Mouse (Mus musculus) midbrain, embryonic 14.5 days (tissue): ENCODE results near the gene Wdr4. TPM values are rescaled to one million over a fixed set of nuclear protein-coding genes. Genes with fewer than 3 reads are reported as not detected.

Source experiments
- ATAC-seq: fragments of 200-750 bp; cut with Nextera tagmentation; 2 replicates; pipeline ENCODE4 v1.8.0; 2017; ENCODE audit warnings: moderate number of reproducible peaks, moderate library complexity; ENCODE audit not compliant: low FRiP score, low TSS enrichment
- DNase-seq: peaks from one replicate; pipeline ENCODE4 v3.0.0-alpha.2; 2015
- H3K27ac ChIP-seq: fragments of 300-500 bp; sonication (generic); replicated peaks from 2 replicates; pipeline ENCODE4 v1.5.1; 2014; ENCODE audit warnings: mild to moderate bottlenecking, low read depth, low read length, moderate library complexity
- H3K27me3 ChIP-seq: fragments of 300-500 bp; sonication (generic); 2 replicates; pipeline ENCODE4 v1.6.1; 2014; ENCODE audit warnings: low read length, control low read depth, mixed read lengths; ENCODE audit not compliant: control insufficient read depth, insufficient read depth
- H3K36me3 ChIP-seq: fragments of 300-500 bp; sonication (generic); 2 replicates; pipeline ENCODE4 v1.6.1; 2014; ENCODE audit warnings: low read length, control low read depth; ENCODE audit not compliant: control insufficient read depth, insufficient read depth
- H3K4me1 ChIP-seq: fragments of 300-500 bp; sonication (generic); 2 replicates; pipeline ENCODE4 v1.6.1; 2014; ENCODE audit warnings: mild to moderate bottlenecking, antibody characterized with exemption, low read length, control low read depth; ENCODE audit not compliant: control insufficient read depth, insufficient read depth
- H3K4me2 ChIP-seq: fragments of 300-500 bp; sonication (generic); 2 replicates; pipeline ENCODE4 v1.6.1; 2014; ENCODE audit warnings: mild to moderate bottlenecking, low read length, moderate library complexity
- H3K4me3 ChIP-seq: fragments of 300-500 bp; sonication (generic); replicated peaks from 2 replicates; pipeline ENCODE4 v1.5.1; 2014; ENCODE audit warnings: low read depth, low read length
- H3K9ac ChIP-seq: fragments of 300-500 bp; sonication (generic); replicated peaks from 2 replicates; pipeline ENCODE4 v1.6.1; 2014; ENCODE audit warnings: mild to moderate bottlenecking, low read length, moderate library complexity
- H3K9me3 ChIP-seq: fragments of 300-500 bp; sonication (generic); 2 replicates; pipeline ENCODE4 v1.6.1; 2016; ENCODE audit warnings: low read length, control low read depth, mixed read lengths; ENCODE audit not compliant: control insufficient read depth
- WGBS: fragments of 180-500 bp; shearing (Covaris S2); extraction: QIAGEN DNeasy Blood & Tissue Kit; methylation state at CpG from one replicate; pipeline ENCODE4 v1.1.7; 2014; 5-methylcytosine and 5-hydroxymethylcytosine counted together
- polyA plus RNA-seq: library from polyadenylated mRNA; unstranded; fragments of >200 nt; fragmentation: Nextera tagmentation; extraction: Ambion mirVana; gene quantifications from 2 replicates; pipeline ENCODE4 v1.2.1, GENCODE M21; 2014

The Wdr4 gene
- polyA plus RNA-seq, 1 experiment from 2014 or later, result 32.2 TPM

- no peak overlapping the region for H3K27ac ChIP-seq
- WGBS, result 39% methylated on average over 5 of the region's 5 CpGs
- H3K4me3 ChIP-seq, result no peak overlapping the region
- DNase-seq, result peak; percentile 73
- H3K27me3 ChIP-seq, result no peaks in the 10 kb centered on the region
- H3K4me2 ChIP-seq, result no peak overlapping the region
- no peak overlapping the region for H3K9ac ChIP-seq
- no peak for ATAC-seq
- peaks cover 87% of the 10 kb centered on the region for H3K36me3 ChIP-seq
- H3K9me3 ChIP-seq, result no peaks in the 10 kb centered on the region
- peaks cover 8% of the 10 kb centered on the region for H3K4me1 ChIP-seq
These were observed 48.9 kb downstream of the Wdr4 start for GRCm38 (mm10) chr17:31470766-31471418.

- Histone ChIP-seq H3K9ac (no peak overlapping the region), H3K9me3 (no peaks in the 10 kb centered on the region), H3K4me2 (no peak overlapping the region), H3K27me3 (no peaks in the 10 kb centered on the region), H3K27ac (no peak overlapping the region), H3K36me3 (peaks cover 78% of the 10 kb centered on the region), H3K4me1 (peaks cover 8% of the 10 kb centered on the region), H3K4me3 (no peak overlapping the region)
- DNase-seq, result no peak
- 75% methylated on average over 5 of the region's 5 CpGs for WGBS
- no peak for ATAC-seq
These were observed 51.3 kb downstream of the Wdr4 start for GRCm38 (mm10) chr17:31468496-31468895.

GRCm38 (mm10) chr17:31466854-31467253, 52.9 kb downstream of the Wdr4 start:
- Histone ChIP-seq H3K4me3 (no peak overlapping the region), H3K4me2 (no peak overlapping the region), H3K4me1 (peaks cover 8% of the 10 kb centered on the region), H3K27me3 (no peaks in the 10 kb centered on the region), H3K9me3 (no peaks in the 10 kb centered on the region), H3K36me3 (peaks cover 78% of the 10 kb centered on the region), H3K9ac (no peak overlapping the region), H3K27ac (no peak overlapping the region)
- WGBS, result 87% methylated on average over 3 of the region's 3 CpGs
- ATAC-seq (no peak), DNase-seq (no peak)

- Histone ChIP-seq H3K4me3 (no peak overlapping the region), H3K4me1 (no peaks in the 10 kb centered on the region), H3K27ac (no peak overlapping the region), H3K9me3 (no peaks in the 10 kb centered on the region), H3K4me2 (no peak overlapping the region), H3K9ac (no peak overlapping the region), H3K36me3 (peaks cover 77% of the 10 kb centered on the region), H3K27me3 (no peaks in the 10 kb centered on the region)
- DNase-seq (no peak), ATAC-seq (no peak)
- WGBS, result 88% methylated on average over 2 of the region's 2 CpGs
These were observed 57.3 kb downstream of the Wdr4 start for GRCm38 (mm10) chr17:31462506-31462905.

GRCm38 (mm10) chr17:31460416-31460815, 59.4 kb downstream of the Wdr4 start:
- ATAC-seq (no peak), DNase-seq (no peak)
- WGBS, result 66% methylated on average over 4 of the region's 4 CpGs
- Histone ChIP-seq H3K9ac (no peak overlapping the region), H3K36me3 (peaks cover 71% of the 10 kb centered on the region), H3K4me2 (no peak overlapping the region), H3K4me3 (no peak overlapping the region), H3K9me3 (no peaks in the 10 kb centered on the region), H3K27me3 (no peaks in the 10 kb centered on the region), H3K27ac (no peak overlapping the region), H3K4me1 (no peaks in the 10 kb centered on the region)

- H3K9me3 ChIP-seq, result no peaks in the 10 kb centered on the region
- H3K4me2 ChIP-seq, result no peak overlapping the region
- H3K4me3 ChIP-seq, result no peak overlapping the region
- H3K9ac ChIP-seq, result no peak overlapping the region
- DNase-seq (no peak), ATAC-seq (no peak)
- no peaks in the 10 kb centered on the region for H3K4me1 ChIP-seq
- WGBS, result 82% methylated on average over 18 of the region's 18 CpGs
- H3K27ac ChIP-seq, result 0 out of 2 replicates have a peak overlapping the region, but pooled peaks have one; percentile 13
- no peaks in the 10 kb centered on the region for H3K27me3 ChIP-seq
- H3K36me3 ChIP-seq, result peaks cover 70% of the 10 kb centered on the region
These were observed 62.8 kb downstream of the Wdr4 start for GRCm38 (mm10) chr17:31456723-31457567.

- Histone ChIP-seq H3K36me3 (peaks cover 45% of the 10 kb centered on the region), H3K4me3 (no peak overlapping the region), H3K4me1 (0 out of 2 replicates have a peak, but pooled peaks cover 10% of the 10 kb centered on the region), H3K9ac (no peak overlapping the region), H3K27ac (no peak overlapping the region), H3K4me2 (no peak overlapping the region), H3K27me3 (no peaks in the 10 kb centered on the region), H3K9me3 (no peaks in the 10 kb centered on the region)
- WGBS, result 88% methylated on average over 9 of the region's 9 CpGs
- DNase-seq, result no peak
- no peak for ATAC-seq
These were observed 65.7 kb downstream of the Wdr4 start for GRCm38 (mm10) chr17:31454056-31454455.

GRCm38 (mm10) chr17:31453476-31453875, 66.3 kb downstream of the Wdr4 start:
- 93% methylated on average over 3 of the region's 3 CpGs for WGBS
- ATAC-seq (no peak), DNase-seq (no peak)
- H3K36me3 ChIP-seq, result peaks cover 39% of the 10 kb centered on the region
- H3K27ac ChIP-seq, result no peak overlapping the region
- no peak overlapping the region for H3K4me3 ChIP-seq
- H3K27me3 ChIP-seq, result no peaks in the 10 kb centered on the region
- no peaks in the 10 kb centered on the region for H3K9me3 ChIP-seq
- 0 out of 2 replicates have a peak, but pooled peaks cover 10% of the 10 kb centered on the region for H3K4me1 ChIP-seq
- H3K9ac ChIP-seq, result no peak overlapping the region
- no peak overlapping the region for H3K4me2 ChIP-seq
